Mouse (Mus musculus): ENCODE measurements around the gene Faiml.

Gene Faiml

DNA sequence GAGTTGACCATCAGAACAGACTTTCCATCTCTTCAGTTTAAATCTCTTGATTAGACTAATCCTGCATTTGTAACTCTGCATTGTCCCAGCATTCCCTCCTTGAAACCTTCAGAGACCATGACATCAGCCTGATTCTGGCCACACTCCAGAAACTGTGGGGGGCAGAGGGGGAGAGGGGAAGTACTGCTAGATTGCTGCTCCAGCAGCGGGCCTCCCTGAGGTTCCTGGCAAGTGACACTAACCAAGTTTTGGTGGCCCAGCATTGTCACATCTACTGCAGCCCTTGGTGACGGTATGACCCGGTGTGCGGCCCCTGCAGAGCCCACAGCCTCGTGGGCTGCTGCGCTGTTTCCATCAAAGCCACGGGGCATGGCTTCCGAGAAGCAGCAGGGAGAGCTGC lies 56.8 kb downstream of the Faiml start:
- no peak for DNase-seq (ENCODE audit: extremely low spot score)

All from embryo, embryonic 9.5 days (tissue).